In the genomic region with DNA sequence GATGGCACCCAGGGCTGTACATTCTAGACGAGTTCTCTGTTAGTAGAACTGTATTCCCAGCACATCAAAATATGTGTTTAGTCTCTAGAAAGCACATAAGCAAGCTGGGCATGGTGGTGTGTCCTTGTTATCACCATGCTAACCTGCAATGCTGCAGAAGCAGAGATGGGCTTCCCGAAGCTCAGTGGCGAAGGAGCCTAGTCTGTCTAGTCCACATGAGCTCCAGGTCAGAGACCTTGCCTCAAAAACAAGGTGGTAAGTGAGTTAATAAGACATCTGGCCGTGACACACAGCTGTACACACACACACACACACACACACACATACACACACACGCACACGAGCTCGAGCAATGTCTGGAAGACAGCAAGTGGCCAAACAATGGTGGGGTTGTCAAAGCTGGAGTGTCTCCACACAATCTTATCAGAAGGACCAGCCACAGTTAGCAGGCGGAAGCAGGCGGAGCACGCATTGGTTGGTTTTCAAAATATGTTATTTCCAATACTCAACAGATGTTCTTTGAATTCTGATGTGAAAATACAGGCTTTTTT, we compare ENCODE assay signal across 10 mouse cellular contexts.
A peak's percentile ranks its signal among the peaks of the same experiment; 100 is the strongest.
DNase-seq lines count a peak whose midpoint lies in the region; ATAC-seq lines count a peak whose summit lies in the region.
"Had no signal": no experiment of that assay in that cellular context is flagged by ENCODE, and none has a peak within 500 bp of the region (broad histone marks: within the 10 kb centered on the region; RNA-seq: fewer than 3 reads in every experiment).

No protein-coding gene starts in this region.

- no peaks in the 10 kb centered on the region for H3K27me3 ChIP-seq in forebrain, embryonic 13.5 days
- H3K27me3 ChIP-seq in forebrain, embryonic 11.5 days (ENCODE audit: control insufficient read depth, insufficient read depth, low read length): no peaks in the 10 kb centered on the region
- no peaks in the 10 kb centered on the region for H3K27me3 ChIP-seq in heart, embryonic 12.5 days (replicated peaks)
- H3K27me3 ChIP-seq in liver, embryonic 12.5 days (replicated peaks): no peaks in the 10 kb centered on the region
- H3K27me3 ChIP-seq: hindbrain, embryonic 12.5 days had no signal

- no peak overlapping the region for H3K9ac ChIP-seq in forebrain, embryonic 13.5 days
- no peak overlapping the region for H3K9ac ChIP-seq in forebrain, embryonic 11.5 days (ENCODE audit: low read length)
- no peak overlapping the region for H3K9ac ChIP-seq in heart, embryonic 12.5 days
- H3K9ac ChIP-seq in liver, embryonic 12.5 days: no peak overlapping the region
- H3K9ac ChIP-seq: hindbrain, embryonic 12.5 days had no signal

- H3K36me3 ChIP-seq in forebrain, embryonic 13.5 days (ENCODE audit: poor library complexity, severe bottlenecking): no peaks in the 10 kb centered on the region
- no peaks in the 10 kb centered on the region for H3K36me3 ChIP-seq in forebrain, embryonic 11.5 days (ENCODE audit: control insufficient read depth, insufficient read depth, low read length)
- no peaks in the 10 kb centered on the region for H3K36me3 ChIP-seq in heart, embryonic 12.5 days
- no peaks in the 10 kb centered on the region for H3K36me3 ChIP-seq in liver, embryonic 12.5 days
- H3K36me3 ChIP-seq: hindbrain, embryonic 12.5 days had no signal

- H3K4me3 ChIP-seq in forebrain, embryonic 13.5 days: no peak overlapping the region
- no peak overlapping the region for H3K4me3 ChIP-seq in forebrain, embryonic 11.5 days (ENCODE audit: low read depth, low read length)
- no peak overlapping the region for H3K4me3 ChIP-seq in heart, embryonic 12.5 days
- H3K4me3 ChIP-seq in liver, embryonic 12.5 days: no peak overlapping the region
- H3K4me3 ChIP-seq: hindbrain, embryonic 12.5 days had no signal

- DNase-seq in forebrain, embryonic 11.5 days (ENCODE audit: low spot score): no peak
- peak; percentile 5 for DNase-seq in 3T3-L1 (ENCODE audit: low read depth, low spot score)
- no peak for DNase-seq in frontal cortex, adult 2 months (ENCODE audit: extremely low spot score in 1 of 2, low spot score in 1 of 2)
- DNase-seq in right cerebral cortex, postnatal 14 days: no peak
- DNase-seq in gastrocnemius, postnatal 25 days: no peak
- DNase-seq: B cell, adult 2 months had no signal

- H3K4me1 ChIP-seq in forebrain, embryonic 13.5 days: peaks cover 28% of the 10 kb centered on the region
- no peaks in the 10 kb centered on the region for H3K4me1 ChIP-seq in forebrain, embryonic 11.5 days (replicated peaks; ENCODE audit: control insufficient read depth, insufficient read depth, low read length)
- peaks cover 40% of the 10 kb centered on the region for H3K4me1 ChIP-seq in heart, embryonic 12.5 days (replicated peaks)
- peaks cover 42% of the 10 kb centered on the region for H3K4me1 ChIP-seq in liver, embryonic 12.5 days

- H3K27ac ChIP-seq in forebrain, embryonic 13.5 days: peak overlapping the region; percentile 61
- H3K27ac ChIP-seq in forebrain, embryonic 11.5 days (ENCODE audit: low read depth, low read length): no peak overlapping the region
- peak overlapping the region; percentile 60 for H3K27ac ChIP-seq in heart, embryonic 12.5 days (ENCODE audit: poor library complexity, severe bottlenecking)
- peak overlapping the region; percentile 74 for H3K27ac ChIP-seq in liver, embryonic 12.5 days
- H3K27ac ChIP-seq: hindbrain, embryonic 12.5 days had no signal

- WGBS in forebrain, embryonic 13.5 days: 81% methylated on average over 10 of the region's 10 CpGs
- 91% methylated on average over 10 of the region's 10 CpGs for WGBS in forebrain, embryonic 11.5 days
- 25% methylated on average over 10 of the region's 10 CpGs for WGBS in heart, embryonic 12.5 days
- WGBS in liver, embryonic 12.5 days (ENCODE audit: insufficient replicate concordance): 22% methylated on average over 10 of the region's 10 CpGs

- no peak overlapping the region for H3K4me2 ChIP-seq in forebrain, embryonic 13.5 days
- no peak overlapping the region for H3K4me2 ChIP-seq in forebrain, embryonic 11.5 days (ENCODE audit: low read depth, low read length, severe bottlenecking)
- no peak overlapping the region for H3K4me2 ChIP-seq in heart, embryonic 12.5 days
- peak overlapping the region; percentile 17 for H3K4me2 ChIP-seq in liver, embryonic 12.5 days
- H3K4me2 ChIP-seq: hindbrain, embryonic 12.5 days had no signal

- no peaks in the 10 kb centered on the region for H3K9me3 ChIP-seq in forebrain, embryonic 13.5 days (replicated peaks)
- no peaks in the 10 kb centered on the region for H3K9me3 ChIP-seq in forebrain, embryonic 11.5 days (ENCODE audit: control insufficient read depth, low read length)
- H3K9me3 ChIP-seq in heart, embryonic 12.5 days (replicated peaks): no peaks in the 10 kb centered on the region
- H3K9me3 ChIP-seq in liver, embryonic 12.5 days (replicated peaks): no peaks in the 10 kb centered on the region
- H3K9me3 ChIP-seq: hindbrain, embryonic 12.5 days had no signal

- no peak for ATAC-seq in forebrain, embryonic 13.5 days
- ATAC-seq in forebrain, embryonic 11.5 days (replicated peaks; ENCODE audit: low FRiP score): no peak
- ATAC-seq in heart, embryonic 12.5 days (ENCODE audit: insufficient number of reproducible peaks, low FRiP score): peak; percentile 84
- ATAC-seq in liver, embryonic 12.5 days: peak; percentile 80

Comparison
In these comparisons a context has a peak if more than half of its experiments do, and no peak if none do; other contexts are left out.
1. ATAC-seq: peak in heart, embryonic 12.5 days (single experiment) and liver, embryonic 12.5 days (single experiment); none in forebrain, embryonic 13.5 days (single experiment) and forebrain, embryonic 11.5 days (single experiment).